Mouse (Mus musculus) liver, embryonic 11.5 days (tissue): ENCODE data around the gene Sbno2. TPM values are rescaled to one million over a fixed set of nuclear protein-coding genes. Genes with fewer than 3 reads are reported as not detected.
A peak's percentile ranks its signal among the peaks of the same experiment; 100 is the strongest.

Source experiments
- ATAC-seq: fragments of 200-750 bp; cut with Nextera tagmentation; replicated peaks from 2 replicates; pipeline ENCODE4 v1.8.0; 2017; ENCODE audit warnings: moderate number of reproducible peaks, mild to moderate bottlenecking, moderate TSS enrichment, moderate library complexity; ENCODE audit not compliant: low FRiP score
- DNase-seq: peaks from one replicate; pipeline ENCODE4 v3.0.0-alpha.2; 2017; ENCODE audit warnings: low spot score
- H3K27ac ChIP-seq: fragments of 300-500 bp; sonication (generic); 2 replicates; pipeline ENCODE4 v1.5.1; 2014; ENCODE audit warnings: mild to moderate bottlenecking, low read depth, low read length, control low read depth
- H3K27me3 ChIP-seq: fragments of 300-500 bp; sonication (generic); replicated peaks from 2 replicates; pipeline ENCODE4 v1.6.1; 2014; ENCODE audit warnings: low read length, mixed read lengths; ENCODE audit not compliant: control insufficient read depth, insufficient read depth
- H3K36me3 ChIP-seq: fragments of 300-500 bp; sonication (generic); 2 replicates; pipeline ENCODE4 v1.6.1; 2014; ENCODE audit warnings: mild to moderate bottlenecking, low read length, moderate library complexity, mixed read lengths; ENCODE audit not compliant: control insufficient read depth, insufficient read depth
- H3K4me1 ChIP-seq: fragments of 300-500 bp; sonication (generic); replicated peaks from 2 replicates; pipeline ENCODE4 v1.6.1; 2014; ENCODE audit warnings: low read length, mixed read lengths; ENCODE audit not compliant: control insufficient read depth, insufficient read depth
- H3K4me2 ChIP-seq: fragments of 300-500 bp; sonication (generic); 2 replicates; pipeline ENCODE4 v1.6.1; 2014; ENCODE audit warnings: mild to moderate bottlenecking, control low read depth, moderate library complexity
- H3K4me3 ChIP-seq: fragments of 300-500 bp; sonication (generic); 2 replicates; pipeline ENCODE4 v1.5.1; 2014; ENCODE audit warnings: low read depth, low read length, control low read depth
- H3K9ac ChIP-seq: fragments of 300-500 bp; sonication (generic); 2 replicates; pipeline ENCODE4 v1.6.1; 2014; ENCODE audit warnings: low read depth, low read length, control low read depth
- H3K9me3 ChIP-seq: fragments of 300-500 bp; sonication (generic); 2 replicates; pipeline ENCODE4 v1.6.1; 2016; ENCODE audit warnings: low read length, inconsistent platforms, mixed read lengths; ENCODE audit not compliant: control insufficient read depth
- WGBS: fragments of 180-500 bp; shearing (Covaris S2); extraction: QIAGEN DNeasy Blood & Tissue Kit; methylation state at CpG from one replicate; pipeline ENCODE4 v1.1.7; 2014; 5-methylcytosine and 5-hydroxymethylcytosine counted together
- polyA plus RNA-seq: library from polyadenylated mRNA; unstranded; fragments of >200 nt; fragmentation: Nextera tagmentation; extraction: Ambion mirVana; gene quantifications from 2 replicates; pipeline ENCODE4 v1.2.1, GENCODE M21; 2014

The Sbno2 gene
- polyA plus RNA-seq, 1 experiment from 2014 or later = 19.2 TPM

GRCm38 (mm10) chr10:80070837-80071515 lies 34.4 kb downstream of the Sbno2 start:
- ATAC-seq = peak; percentile 91
- Histone ChIP-seq H3K9me3 (no peaks in the 10 kb centered on the region), H3K9ac (peak overlapping the region; percentile 55), H3K36me3 (peaks cover 7% of the 10 kb centered on the region; the same call in 1 of the 2 replicates), H3K27me3 (no peaks in the 10 kb centered on the region), H3K4me2 (peak overlapping the region; percentile 42; the same call in 1 of the 2 replicates), H3K4me1 (peaks cover 37% of the 10 kb centered on the region), H3K27ac (peak overlapping the region; percentile 93), H3K4me3 (0 out of 2 replicates have a peak overlapping the region, but pooled peaks have one; percentile 3)
- DNase-seq = peak; percentile 56
- 52% methylated on average over 9 of the region's 9 CpGs for WGBS

GRCm38 (mm10) chr10:80069948-80070450 lies 35.4 kb downstream of the Sbno2 start:
- Histone ChIP-seq H3K4me2 (no peak overlapping the region), H3K4me1 (peaks cover 27% of the 10 kb centered on the region), H3K27me3 (no peaks in the 10 kb centered on the region), H3K4me3 (no peak overlapping the region), H3K9me3 (no peaks in the 10 kb centered on the region), H3K36me3 (peaks cover 13% of the 10 kb centered on the region; the same call in 1 of the 2 replicates), H3K27ac (peak overlapping the region; percentile 38), H3K9ac (0 out of 2 replicates have a peak overlapping the region, but pooled peaks have one; percentile 16)
- ATAC-seq (no peak), DNase-seq (no peak)
- WGBS = 85% methylated on average over 4 of the region's 4 CpGs

- no peaks in the 10 kb centered on the region for H3K9me3 ChIP-seq
- no peak overlapping the region for H3K4me3 ChIP-seq
- H3K4me2 ChIP-seq = no peak overlapping the region
- DNase-seq (no peak), ATAC-seq (no peak)
- H3K27ac ChIP-seq = no peak overlapping the region
- no peaks in the 10 kb centered on the region for H3K27me3 ChIP-seq
- H3K9ac ChIP-seq = no peak overlapping the region
- WGBS = 93% methylated on average over 6 of the region's 7 CpGs
- H3K36me3 ChIP-seq = peaks cover 19% of the 10 kb centered on the region; the same call in 1 of the 2 replicates
- peaks cover 23% of the 10 kb centered on the region for H3K4me1 ChIP-seq
Observed at GRCm38 (mm10) chr10:80069251-80069650, 36.1 kb downstream of the Sbno2 start.

- Histone ChIP-seq H3K9ac (no peak overlapping the region), H3K27me3 (no peaks in the 10 kb centered on the region), H3K9me3 (no peaks in the 10 kb centered on the region), H3K4me2 (no peak overlapping the region), H3K27ac (no peak overlapping the region), H3K4me3 (no peak overlapping the region), H3K36me3 (peaks cover 44% of the 10 kb centered on the region; the same call in 1 of the 2 replicates), H3K4me1 (no peaks in the 10 kb centered on the region)
- WGBS = 85% methylated on average over 23 of the region's 23 CpGs
- DNase-seq = no peak
- ATAC-seq = no peak
Observed at GRCm38 (mm10) chr10:80063877-80064650, 41.3 kb downstream of the Sbno2 start.

- Histone ChIP-seq H3K9ac (no peak overlapping the region), H3K9me3 (no peaks in the 10 kb centered on the region), H3K4me3 (no peak overlapping the region), H3K4me1 (no peaks in the 10 kb centered on the region), H3K36me3 (peaks cover 51% of the 10 kb centered on the region), H3K4me2 (no peak overlapping the region), H3K27me3 (no peaks in the 10 kb centered on the region), H3K27ac (no peak overlapping the region)
- DNase-seq (no peak), ATAC-seq (no peak)
- WGBS = 93% methylated on average over 5 of the region's 5 CpGs
Observed at GRCm38 (mm10) chr10:80063104-80063503, 42.3 kb downstream of the Sbno2 start.

- Histone ChIP-seq H3K27ac (no peak overlapping the region), H3K9ac (no peak overlapping the region), H3K4me3 (no peak overlapping the region), H3K36me3 (peaks cover 48% of the 10 kb centered on the region), H3K9me3 (no peaks in the 10 kb centered on the region), H3K27me3 (no peaks in the 10 kb centered on the region), H3K4me1 (peaks cover 13% of the 10 kb centered on the region), H3K4me2 (no peak overlapping the region)
- DNase-seq = no peak
- ATAC-seq = no peak
- 85% methylated on average over 30 of the region's 30 CpGs for WGBS
Observed at GRCm38 (mm10) chr10:80057683-80058326, 47.6 kb downstream of the Sbno2 start.

GRCm38 (mm10) chr10:80056976-80057682 lies 48.2 kb downstream of the Sbno2 start:
- Histone ChIP-seq H3K9me3 (no peaks in the 10 kb centered on the region), H3K4me3 (no peak overlapping the region), H3K9ac (no peak overlapping the region), H3K27ac (no peak overlapping the region; the same call in 1 of the 2 replicates), H3K27me3 (no peaks in the 10 kb centered on the region), H3K36me3 (peaks cover 42% of the 10 kb centered on the region), H3K4me2 (no peak overlapping the region), H3K4me1 (peaks cover 19% of the 10 kb centered on the region)
- WGBS = 92% methylated on average over 27 of the region's 27 CpGs
- no peak for ATAC-seq
- DNase-seq = no peak

GRCm38 (mm10) chr10:80056506-80056905 lies 48.9 kb downstream of the Sbno2 start:
- H3K36me3 ChIP-seq = peaks cover 40% of the 10 kb centered on the region
- DNase-seq (no peak), ATAC-seq (no peak)
- H3K9me3 ChIP-seq = no peaks in the 10 kb centered on the region
- H3K4me2 ChIP-seq = no peak overlapping the region
- no peak overlapping the region; the same call in 1 of the 2 replicates for H3K27ac ChIP-seq
- 89% methylated on average over 4 of the region's 4 CpGs for WGBS
- H3K4me1 ChIP-seq = peaks cover 25% of the 10 kb centered on the region
- H3K27me3 ChIP-seq = no peaks in the 10 kb centered on the region
- H3K9ac ChIP-seq = no peak overlapping the region
- 0 out of 2 replicates have a peak overlapping the region, but pooled peaks have one; percentile 3 for H3K4me3 ChIP-seq
